Mouse (Mus musculus): Measurements from ENCODE around the gene 1700088E04Rik.

GRCm38 (mm10) chr15:79166712-79167111 is 25.7 kb upstream of the 1700088E04Rik start:
- TF ChIP-seq CTCF (IDR thresholded peaks at IDR 0.05) (no peak), POLR2A (IDR thresholded peaks at IDR 0.05; ENCODE audit: insufficient read depth, low read depth, low read length) (no peak), EP300 (IDR thresholded peaks at IDR 0.05; ENCODE audit: insufficient read depth, low read depth, low read length) (no peak)
